Mouse (Mus musculus): ENCODE data around the gene Pyroxd1. TPM values are rescaled to one million over a fixed set of nuclear protein-coding genes. Genes with fewer than 3 reads are reported as not detected.

The Pyroxd1 gene
- 17.5 and 17.6 TPM in 2 replicates for polyA plus RNA-seq (2015; fragmentation: Nextera tagmentation; extraction: Ambion mirVana)

GRCm38 (mm10) chr6:142345440-142346038, at the start of gene Pyroxd1:
Gene Pyroxd1, plus strand, starts transcription at chr6:142345654.
- Histone ChIP-seq H3K4me2 (peak within 1 kb of the TSS; percentile 57), H3K27ac (peak within 1 kb of the TSS; percentile 81), H3K27me3 (no peaks in the 10 kb centered on the region), H3K4me1 (peaks cover 9% of the 10 kb centered on the region), H3K36me3 (peaks cover 14% of the 10 kb centered on the region), H3K9me3 (replicated peaks) (no peaks in the 10 kb centered on the region), H3K9ac (peak within 1 kb of the TSS; percentile 57), H3K4me3 (replicated peaks) (peak within 1 kb of the TSS; percentile 60)
- WGBS: under 1% methylated on average over 48 of the region's 48 CpGs
- ATAC-seq (replicated peaks; ENCODE audit: low FRiP score): peak; percentile 96

- Histone ChIP-seq H3K9ac (no peak within 1 kb of the TSS), H3K9me3 (replicated peaks) (no peaks in the 10 kb centered on the region), H3K27ac (no peak within 1 kb of the TSS), H3K27me3 (no peaks in the 10 kb centered on the region), H3K4me3 (replicated peaks) (no peak within 1 kb of the TSS), H3K4me2 (no peak within 1 kb of the TSS), H3K36me3 (no peaks in the 10 kb centered on the region), H3K4me1 (no peaks in the 10 kb centered on the region)
- WGBS: 63% methylated on average over 4 of the region's 4 CpGs
- no peak for ATAC-seq (replicated peaks; ENCODE audit: low FRiP score)
Measured at GRCm38 (mm10) chr6:142298098-142298497, 47.4 kb upstream of the Pyroxd1 start, which contains the start of gene Iapp. Gene Iapp, plus strand, starts transcription at chr6:142298423.

GRCm38 (mm10) chr6:142305076-142305475, 40.4 kb upstream of the Pyroxd1 start:
- Histone ChIP-seq H3K4me1 (no peaks in the 10 kb centered on the region), H3K9me3 (replicated peaks) (0 out of 2 replicates have a peak, but pooled peaks cover 3% of the 10 kb centered on the region), H3K4me2 (no peak overlapping the region), H3K27ac (no peak overlapping the region), H3K9ac (no peak overlapping the region), H3K27me3 (no peaks in the 10 kb centered on the region), H3K4me3 (replicated peaks) (no peak overlapping the region), H3K36me3 (no peaks in the 10 kb centered on the region)
- no peak for ATAC-seq (replicated peaks; ENCODE audit: low FRiP score)

- H3K27me3 ChIP-seq: no peaks in the 10 kb centered on the region
- 81% methylated on average over 5 of the region's 5 CpGs for WGBS
- H3K4me1 ChIP-seq: no peaks in the 10 kb centered on the region
- no peak overlapping the region for H3K9ac ChIP-seq
- H3K4me3 ChIP-seq (replicated peaks): no peak overlapping the region
- H3K9me3 ChIP-seq (replicated peaks): 0 out of 2 replicates have a peak, but pooled peaks cover 3% of the 10 kb centered on the region
- no peak overlapping the region for H3K4me2 ChIP-seq
- no peak overlapping the region for H3K27ac ChIP-seq
- ATAC-seq (replicated peaks; ENCODE audit: low FRiP score): no peak
- H3K36me3 ChIP-seq: no peaks in the 10 kb centered on the region
Measured at GRCm38 (mm10) chr6:142314285-142314684, 31.2 kb upstream of the Pyroxd1 start.

- H3K4me3 ChIP-seq (replicated peaks): no peak overlapping the region
- no peak overlapping the region for H3K9ac ChIP-seq
- no peaks in the 10 kb centered on the region for H3K36me3 ChIP-seq
- no peaks in the 10 kb centered on the region for H3K9me3 ChIP-seq (replicated peaks)
- H3K27ac ChIP-seq: no peak overlapping the region
- no peaks in the 10 kb centered on the region for H3K4me1 ChIP-seq
- H3K4me2 ChIP-seq: no peak overlapping the region
- no peaks in the 10 kb centered on the region for H3K27me3 ChIP-seq
- ATAC-seq (replicated peaks; ENCODE audit: low FRiP score): no peak
Measured at GRCm38 (mm10) chr6:142317106-142317505, 28.3 kb upstream of the Pyroxd1 start.

GRCm38 (mm10) chr6:142322881-142323280, 22.6 kb upstream of the Pyroxd1 start, which contains the start of gene Slco1a5:
Gene Slco1a5, minus strand, starts transcription at chr6:142322981.
- Histone ChIP-seq H3K4me1 (no peaks in the 10 kb centered on the region), H3K27ac (no peak within 1 kb of the TSS), H3K9me3 (replicated peaks) (no peaks in the 10 kb centered on the region), H3K4me3 (replicated peaks) (no peak within 1 kb of the TSS), H3K27me3 (no peaks in the 10 kb centered on the region), H3K9ac (no peak within 1 kb of the TSS), H3K36me3 (no peaks in the 10 kb centered on the region), H3K4me2 (no peak within 1 kb of the TSS)
- ATAC-seq (replicated peaks; ENCODE audit: low FRiP score): no peak
- WGBS: 41% methylated on average over 4 of the region's 4 CpGs

GRCm38 (mm10) chr6:142326598-142326997, 18.9 kb upstream of the Pyroxd1 start:
- Histone ChIP-seq H3K27me3 (no peaks in the 10 kb centered on the region), H3K36me3 (no peaks in the 10 kb centered on the region), H3K4me2 (no peak overlapping the region), H3K4me1 (no peaks in the 10 kb centered on the region), H3K9me3 (replicated peaks) (no peaks in the 10 kb centered on the region), H3K27ac (no peak overlapping the region), H3K4me3 (replicated peaks) (no peak overlapping the region), H3K9ac (no peak overlapping the region)
- 81% methylated on average over 3 of the region's 3 CpGs for WGBS
- no peak for ATAC-seq (replicated peaks; ENCODE audit: low FRiP score)

- WGBS: 72% methylated on average over 1 of the region's 1 CpGs
- ATAC-seq (replicated peaks; ENCODE audit: low FRiP score): no peak
Measured at GRCm38 (mm10) chr6:142329201-142329600, 16.3 kb upstream of the Pyroxd1 start.

GRCm38 (mm10) chr6:142338961-142339360, 6.5 kb upstream of the Pyroxd1 start:
- 73% methylated on average over 2 of the region's 2 CpGs for WGBS
- Histone ChIP-seq H3K9me3 (replicated peaks) (no peaks in the 10 kb centered on the region), H3K4me3 (replicated peaks) (no peak overlapping the region), H3K4me2 (no peak overlapping the region), H3K4me1 (no peaks in the 10 kb centered on the region), H3K27ac (no peak overlapping the region), H3K27me3 (no peaks in the 10 kb centered on the region), H3K9ac (no peak overlapping the region), H3K36me3 (no peaks in the 10 kb centered on the region)
- ATAC-seq (replicated peaks; ENCODE audit: low FRiP score): no peak

More at GRCm38 (mm10) chr6:142329201-142329600, 16.3 kb upstream of the Pyroxd1 start:
- Histone ChIP-seq H3K4me2 (no peak overlapping the region), H3K4me1 (no peaks in the 10 kb centered on the region), H3K27me3 (no peaks in the 10 kb centered on the region), H3K9me3 (replicated peaks) (no peaks in the 10 kb centered on the region), H3K4me3 (replicated peaks) (no peak overlapping the region), H3K9ac (no peak overlapping the region), H3K36me3 (no peaks in the 10 kb centered on the region), H3K27ac (no peak overlapping the region)

- Histone ChIP-seq H3K4me2 (no peak overlapping the region), H3K9ac (no peak overlapping the region), H3K4me3 (replicated peaks) (no peak overlapping the region), H3K27ac (no peak overlapping the region), H3K27me3 (no peaks in the 10 kb centered on the region), H3K4me1 (no peaks in the 10 kb centered on the region), H3K9me3 (replicated peaks) (no peaks in the 10 kb centered on the region), H3K36me3 (no peaks in the 10 kb centered on the region)
- ATAC-seq (replicated peaks; ENCODE audit: low FRiP score): no peak
- 46% methylated on average over 2 of the region's 2 CpGs for WGBS
Measured at GRCm38 (mm10) chr6:142339576-142339975, 5.9 kb upstream of the Pyroxd1 start.

- no peaks in the 10 kb centered on the region for H3K9me3 ChIP-seq (replicated peaks)
- H3K4me3 ChIP-seq (replicated peaks): no peak overlapping the region
- no peak for ATAC-seq (replicated peaks; ENCODE audit: low FRiP score)
- H3K9ac ChIP-seq: no peak overlapping the region
- 68% methylated on average over 2 of the region's 2 CpGs for WGBS
- H3K4me2 ChIP-seq: no peak overlapping the region
- peaks cover 9% of the 10 kb centered on the region for H3K4me1 ChIP-seq
- no peaks in the 10 kb centered on the region for H3K27me3 ChIP-seq
- no peak overlapping the region for H3K27ac ChIP-seq
- no peaks in the 10 kb centered on the region for H3K36me3 ChIP-seq
Measured at GRCm38 (mm10) chr6:142343561-142343960, 1.9 kb upstream of the Pyroxd1 start.

- H3K4me1 ChIP-seq: peaks cover 9% of the 10 kb centered on the region
- peaks cover 23% of the 10 kb centered on the region for H3K36me3 ChIP-seq
- 47% methylated on average over 12 of the region's 12 CpGs for WGBS
- peak overlapping the region; percentile 57; the same call in 1 of the 2 replicates for H3K9ac ChIP-seq
- H3K27ac ChIP-seq: no peak overlapping the region
- H3K4me3 ChIP-seq (replicated peaks): peak overlapping the region; percentile 60
- no peak for ATAC-seq (replicated peaks; ENCODE audit: low FRiP score)
- no peaks in the 10 kb centered on the region for H3K27me3 ChIP-seq
- H3K4me2 ChIP-seq: peak overlapping the region; percentile 57
- H3K9me3 ChIP-seq (replicated peaks): no peaks in the 10 kb centered on the region
Measured at GRCm38 (mm10) chr6:142346181-142347110, 992 bp downstream of the Pyroxd1 start.

All from kidney, embryonic 15.5 days (tissue).